Mouse (Mus musculus) kidney, adult 11 months (tissue): ENCODE data around the gene Taf9b.
"Not testable (repeated sequence)": the region's sequence is repeated elsewhere in the genome, so short reads cannot be mapped to it uniquely, and the experiment has no call there.

Source experiments
- DNase-seq: peaks from one replicate; pipeline ENCODE4 v3.0.0; 2022

Taf9b gene

GRCm38 (mm10) chrX:106221058-106221457, at the start of gene Taf9b:
Gene Taf9b, minus strand, starts transcription at chrX:106221158.
- no peak for DNase-seq

- DNase-seq = no peak
These were observed 34.3 kb upstream of the Taf9b start, which contains the start of gene Fnd3c2 for GRCm38 (mm10) chrX:106255276-106255675. Gene Fnd3c2, minus strand, starts transcription at chrX:106255376.

- DNase-seq = peak; percentile 60
These were observed 1.6 kb downstream of the Taf9b start for GRCm38 (mm10) chrX:106219171-106220032.

GRCm38 (mm10) chrX:106209100-106209499, 11.9 kb downstream of the Taf9b start:
- no peak for DNase-seq

GRCm38 (mm10) chrX:106198904-106199303, 22.1 kb downstream of the Taf9b start:
- DNase-seq = no peak

GRCm38 (mm10) chrX:106197308-106197707, 23.6 kb downstream of the Taf9b start:
- no peak for DNase-seq

- DNase-seq = not testable (repeated sequence)
These were observed 26.6 kb downstream of the Taf9b start for GRCm38 (mm10) chrX:106194361-106194760.

GRCm38 (mm10) chrX:106190091-106190490, 30.9 kb downstream of the Taf9b start:
- DNase-seq = no peak

GRCm38 (mm10) chrX:106189356-106189755, 31.6 kb downstream of the Taf9b start:
- no peak for DNase-seq

GRCm38 (mm10) chrX:106187737-106188136, 33.2 kb downstream of the Taf9b start:
- peak; percentile 67 for DNase-seq

- DNase-seq = peak; percentile 96
These were observed 34.0 kb downstream of the Taf9b start, which contains the start of gene Pgk1 for GRCm38 (mm10) chrX:106186713-106187649. Gene Pgk1, plus strand, starts transcription at chrX:106187100.

GRCm38 (mm10) chrX:106185706-106186105, 35.3 kb downstream of the Taf9b start:
- DNase-seq = no peak

- no peak for DNase-seq
These were observed 36.7 kb downstream of the Taf9b start for GRCm38 (mm10) chrX:106184279-106184678.

- no peak for DNase-seq
These were observed 44.6 kb downstream of the Taf9b start for GRCm38 (mm10) chrX:106176331-106176730.

- DNase-seq = no peak
These were observed 49.2 kb downstream of the Taf9b start for GRCm38 (mm10) chrX:106171853-106172154.

- peak; percentile 54 for DNase-seq
These were observed 49.7 kb downstream of the Taf9b start for GRCm38 (mm10) chrX:106171106-106171852.

- DNase-seq = no peak
These were observed 55.9 kb downstream of the Taf9b start for GRCm38 (mm10) chrX:106165089-106165488.

GRCm38 (mm10) chrX:106164555-106164954, 56.4 kb downstream of the Taf9b start:
- DNase-seq = no peak

GRCm38 (mm10) chrX:106163995-106164394, 57.0 kb downstream of the Taf9b start:
- DNase-seq = no peak
